Mouse (Mus musculus) cortical plate, adult 2 months (tissue): ENCODE measurements at regions not wholly inside any gene's neighbourhood (a gene's known extent, or its start where the extent isn't known, plus 50 kb on each side); places are given as distances from the start of the nearest gene placed in this dataset.

Experiments
- CTCF ChIP-seq: fragments of 200-500 bp; IDR thresholded peaks from 2 replicates; pipeline ENCODE4 v1.5.1; 2011; ENCODE audit warnings: mild to moderate bottlenecking, control low read depth, low read length; ENCODE audit not compliant: insufficient read depth; ENCODE audit errors: extremely low read depth
- POLR2A ChIP-seq: fragments of 200-500 bp; IDR thresholded peaks from 2 replicates; pipeline ENCODE4 v1.6.1; 2011; ENCODE audit warnings: mild to moderate bottlenecking, low read length, control low read depth; ENCODE audit not compliant: insufficient read depth; ENCODE audit errors: extremely low read depth

DNA sequence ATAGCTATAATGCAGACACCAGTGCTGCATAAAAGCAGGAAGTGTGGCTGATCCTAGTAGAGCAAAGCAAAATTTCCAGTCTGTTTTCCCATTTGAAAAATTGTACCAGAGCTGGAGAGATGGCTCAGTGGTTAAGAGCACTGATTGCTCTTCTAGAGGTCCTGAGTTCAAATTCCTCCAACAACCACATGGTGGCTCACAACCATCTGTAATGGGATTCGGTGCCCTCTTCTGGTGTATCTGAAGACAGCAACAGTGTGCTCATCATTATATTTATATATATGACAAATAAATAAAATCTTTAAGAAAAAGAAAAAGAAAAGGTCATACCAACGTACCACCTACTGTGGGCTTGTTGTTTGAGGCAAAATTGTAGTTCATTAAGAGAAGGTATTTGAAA is 144.1 kb upstream of the Rxfp2 start:
- TF ChIP-seq CTCF, result peak; percentile 36; the same call in 1 of the 2 replicates
- TF ChIP-seq POLR2A, result no peak
